Mouse (Mus musculus) lung, postnatal 0 days (tissue): Measurements from ENCODE around the gene Socs4. TPM values are rescaled to one million over a fixed set of nuclear protein-coding genes. Genes with fewer than 3 reads are reported as not detected.
"Not testable (repeated sequence)": the region's sequence is repeated elsewhere in the genome, so short reads cannot be mapped to it uniquely, and the experiment has no call there.

Experiments
- ATAC-seq: fragments of 200-750 bp; cut with Nextera tagmentation; 2 replicates; pipeline ENCODE4 v1.8.0; 2017; ENCODE audit warnings: moderate library complexity
- DNase-seq: peaks from one replicate; pipeline ENCODE4 v3.0.0-alpha.2; 2016; ENCODE audit warnings: low spot score
- H3K27ac ChIP-seq: fragments of 300-500 bp; sonication (generic); 2 replicates; pipeline ENCODE4 v1.5.1; 2014; ENCODE audit warnings: antibody characterized with exemption, mild to moderate bottlenecking, low read length, mixed read lengths
- H3K27me3 ChIP-seq: fragments of 300-500 bp; sonication (generic); replicated peaks from 2 replicates; pipeline ENCODE4 v1.6.1; 2014; ENCODE audit warnings: low read length, mixed read lengths; ENCODE audit not compliant: insufficient read depth
- H3K36me3 ChIP-seq: fragments of 300-500 bp; sonication (generic); 2 replicates; pipeline ENCODE4 v1.6.1; 2014; ENCODE audit warnings: low read length, mixed read lengths; ENCODE audit not compliant: insufficient read depth
- H3K4me1 ChIP-seq: fragments of 300-500 bp; sonication (generic); 2 replicates; pipeline ENCODE4 v1.6.1; 2014; ENCODE audit warnings: antibody characterized with exemption, low read depth, low read length, mixed read lengths; ENCODE audit not compliant: insufficient read depth
- H3K4me2 ChIP-seq: fragments of 300-500 bp; sonication (generic); replicated peaks from 2 replicates; pipeline ENCODE4 v1.6.1; 2014; ENCODE audit warnings: low read depth, mild to moderate bottlenecking, low read length, moderate library complexity, mixed read lengths
- H3K4me3 ChIP-seq: fragments of 300-500 bp; sonication (generic); 2 replicates; pipeline ENCODE4 v1.5.1; 2014; ENCODE audit warnings: low read depth, low read length
- H3K9ac ChIP-seq: fragments of 300-500 bp; sonication (generic); replicated peaks from 2 replicates; pipeline ENCODE4 v1.6.1; 2014; ENCODE audit warnings: low read depth, mild to moderate bottlenecking
- H3K9me3 ChIP-seq: fragments of 300-500 bp; sonication (generic); 2 replicates; pipeline ENCODE4 v1.6.1; 2016; ENCODE audit warnings: low read length, mixed read lengths
- CTCF ChIP-seq: IDR thresholded peaks from 2 replicates; pipeline ENCODE4 v1.5.1; 2016; ENCODE audit warnings: antibody characterized with exemption, mild to moderate bottlenecking
- EP300 ChIP-seq: IDR thresholded peaks from 2 replicates; pipeline ENCODE4 v1.6.1; 2016; ENCODE audit warnings: antibody characterized with exemption, mild to moderate bottlenecking, control low read depth
- WGBS: fragments of 180-500 bp; shearing (Covaris S2); extraction: QIAGEN DNeasy Blood & Tissue Kit; methylation state at CpG from one replicate; pipeline ENCODE4 v1.1.7; 2014; 5-methylcytosine and 5-hydroxymethylcytosine counted together
- polyA plus RNA-seq: library from polyadenylated mRNA; unstranded; fragments of >200 nt; fragmentation: Nextera tagmentation; extraction: Ambion mirVana; gene quantifications from 2 replicates; pipeline ENCODE4 v1.2.1, GENCODE M21; 2015

The Socs4 gene
- polyA plus RNA-seq, 1 experiment from 2014 or later = 2.5 TPM

- ATAC-seq (no peak), DNase-seq (no peak)
- Histone ChIP-seq H3K4me2 (no peak overlapping the region), H3K27me3 (no peaks in the 10 kb centered on the region), H3K27ac (no peak overlapping the region), H3K9ac (no peak overlapping the region), H3K4me1 (no peaks in the 10 kb centered on the region; the same call in 1 of the 2 replicates), H3K36me3 (peaks cover 9% of the 10 kb centered on the region; the same call in 1 of the 2 replicates), H3K4me3 (no peak overlapping the region), H3K9me3 (no peaks in the 10 kb centered on the region)
- TF ChIP-seq CTCF (no peak), EP300 (no peak)
- 56% methylated on average over 4 of the region's 4 CpGs for WGBS
Measured at GRCm38 (mm10) chr14:47305933-47306332, 29.2 kb downstream of the Socs4 start.

- Histone ChIP-seq H3K36me3 (peaks cover 15% of the 10 kb centered on the region; the same call in 1 of the 2 replicates), H3K9me3 (no peaks in the 10 kb centered on the region), H3K27me3 (no peaks in the 10 kb centered on the region), H3K27ac (no peak overlapping the region), H3K4me2 (no peak overlapping the region), H3K4me3 (no peak overlapping the region), H3K9ac (no peak overlapping the region), H3K4me1 (no peaks in the 10 kb centered on the region; the same call in 1 of the 2 replicates)
- DNase-seq = no peak
- no peak for ATAC-seq
- WGBS = 63% methylated on average over 3 of the region's 3 CpGs
- no peak for TF ChIP-seq EP300
- no peak for TF ChIP-seq CTCF
Measured at GRCm38 (mm10) chr14:47307669-47308068, 30.9 kb downstream of the Socs4 start.

- DNase-seq (peak; percentile 37), ATAC-seq (peak; percentile 61)
- no peaks in the 10 kb centered on the region for H3K27me3 ChIP-seq
- no peak overlapping the region for H3K9ac ChIP-seq
- TF ChIP-seq EP300 = no peak
- TF ChIP-seq CTCF = no peak
- no peak overlapping the region for H3K27ac ChIP-seq
- no peaks in the 10 kb centered on the region for H3K9me3 ChIP-seq
- no peaks in the 10 kb centered on the region; the same call in 1 of the 2 replicates for H3K4me1 ChIP-seq
- H3K4me2 ChIP-seq = no peak overlapping the region
- H3K4me3 ChIP-seq = no peak overlapping the region
- WGBS = 50% methylated on average over 1 of the region's 1 CpGs
- H3K36me3 ChIP-seq = peaks cover 15% of the 10 kb centered on the region; the same call in 1 of the 2 replicates
Measured at GRCm38 (mm10) chr14:47309061-47309460, 32.3 kb downstream of the Socs4 start.

DNA sequence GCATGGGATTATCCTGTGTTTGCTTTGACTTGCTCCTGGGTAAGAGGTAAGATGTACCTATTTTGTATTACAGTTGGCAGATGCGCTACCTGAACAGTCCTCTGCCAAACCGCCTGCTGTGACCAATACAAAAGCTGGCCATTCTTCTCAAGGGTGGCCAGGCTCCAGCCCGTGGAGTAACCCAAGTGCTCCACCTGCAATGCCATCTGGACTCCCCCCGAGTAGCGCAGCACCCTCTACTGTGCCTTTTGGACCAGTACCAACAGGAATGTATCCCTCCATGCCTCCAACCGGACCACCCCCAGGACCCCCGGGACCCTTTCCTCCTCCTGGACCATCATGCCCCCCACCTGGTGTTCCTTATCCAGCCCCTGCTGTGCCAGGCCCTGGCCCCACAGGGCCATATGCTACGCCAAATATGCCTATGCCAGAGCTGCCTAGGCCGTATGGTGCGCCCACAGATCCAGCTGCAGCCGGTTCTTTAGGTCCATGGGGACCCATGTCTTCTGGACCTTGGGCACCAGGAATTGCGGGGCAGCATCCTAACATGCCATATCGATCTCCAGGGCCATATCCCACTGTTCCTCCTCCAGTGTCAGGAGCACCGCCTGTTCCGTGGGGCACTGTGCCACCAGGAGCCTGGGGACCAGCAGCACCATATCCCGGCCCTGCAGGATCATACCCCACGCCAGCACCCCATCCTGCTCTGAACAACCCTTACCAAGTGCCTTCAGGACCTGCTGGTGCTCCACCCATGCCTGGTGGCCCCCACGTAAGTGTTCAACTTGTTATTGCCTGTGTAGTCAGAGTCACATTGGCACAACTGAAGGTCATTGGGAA lies 33.8 kb downstream of the Socs4 start:
- H3K36me3 ChIP-seq = peaks cover 19% of the 10 kb centered on the region; the same call in 1 of the 2 replicates
- no peak overlapping the region for H3K4me2 ChIP-seq
- WGBS = 93% methylated on average over 18 of the region's 18 CpGs
- DNase-seq (no peak), ATAC-seq (no peak)
- TF ChIP-seq EP300 = no peak
- no peak for TF ChIP-seq CTCF
- H3K4me3 ChIP-seq = no peak overlapping the region
- H3K27me3 ChIP-seq = no peaks in the 10 kb centered on the region
- no peak overlapping the region for H3K27ac ChIP-seq
- no peak overlapping the region for H3K9ac ChIP-seq
- no peaks in the 10 kb centered on the region for H3K4me1 ChIP-seq
- no peaks in the 10 kb centered on the region for H3K9me3 ChIP-seq

DNA sequence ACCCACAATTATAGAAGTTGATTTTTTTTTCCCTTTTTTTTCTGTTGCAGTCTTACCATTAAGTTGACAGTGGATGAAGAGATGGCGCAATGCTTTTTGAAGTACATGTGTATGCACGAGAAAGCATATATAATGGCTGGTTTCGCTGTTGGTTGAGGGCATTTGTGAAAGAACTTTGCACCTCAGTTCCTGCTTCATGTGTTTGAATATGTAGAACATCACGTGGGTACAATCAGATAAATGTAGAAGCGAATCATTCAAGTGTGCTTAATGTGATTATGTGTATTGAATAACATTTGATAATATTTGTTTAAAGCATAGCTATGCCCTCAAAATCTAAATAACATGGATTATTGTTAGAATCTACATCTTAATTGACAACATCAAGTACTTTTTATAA lies 42.6 kb downstream of the Socs4 start:
- H3K9ac ChIP-seq = no peak overlapping the region
- no peak overlapping the region for H3K4me2 ChIP-seq
- 0 out of 2 replicates have a peak, but pooled peaks cover 4% of the 10 kb centered on the region for H3K36me3 ChIP-seq
- H3K9me3 ChIP-seq = no peaks in the 10 kb centered on the region
- no peak overlapping the region for H3K4me3 ChIP-seq
- H3K27ac ChIP-seq = no peak overlapping the region
- 79% methylated on average over 5 of the region's 5 CpGs for WGBS
- ATAC-seq (no peak), DNase-seq (no peak)
- H3K27me3 ChIP-seq = no peaks in the 10 kb centered on the region
- no peak for TF ChIP-seq EP300
- TF ChIP-seq CTCF = no peak
- H3K4me1 ChIP-seq = no peaks in the 10 kb centered on the region

DNA sequence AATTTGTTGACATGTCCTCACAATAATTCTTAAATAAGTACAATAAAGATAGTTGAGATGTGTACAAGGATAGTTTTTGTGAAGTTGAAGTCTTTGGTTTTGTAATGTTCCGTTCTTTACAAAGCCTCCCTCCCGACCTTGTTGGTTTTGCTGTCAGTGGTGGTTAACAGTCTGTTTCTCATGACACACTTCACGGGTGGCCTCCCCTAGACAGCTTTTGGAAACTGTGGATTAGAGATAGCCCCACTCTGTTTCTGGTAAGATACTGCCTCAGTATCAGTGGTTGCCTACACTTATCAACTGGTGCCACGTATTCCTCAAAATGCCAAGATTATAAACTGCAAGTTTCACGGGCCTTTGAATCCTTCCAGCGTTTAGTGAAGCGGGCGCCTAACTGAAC lies 44.9 kb downstream of the Socs4 start:
- H3K27me3 ChIP-seq, H3K36me3 ChIP-seq, H3K27ac ChIP-seq, DNase-seq, H3K9ac ChIP-seq, H3K9me3 ChIP-seq, H3K4me2 ChIP-seq, H3K4me3 ChIP-seq, ATAC-seq, H3K4me1 ChIP-seq: not testable (repeated sequence)
- WGBS = 89% methylated on average over 7 of the region's 8 CpGs
